Comparison of ENCODE assay signal across 8 mouse cellular contexts in the genomic region with DNA sequence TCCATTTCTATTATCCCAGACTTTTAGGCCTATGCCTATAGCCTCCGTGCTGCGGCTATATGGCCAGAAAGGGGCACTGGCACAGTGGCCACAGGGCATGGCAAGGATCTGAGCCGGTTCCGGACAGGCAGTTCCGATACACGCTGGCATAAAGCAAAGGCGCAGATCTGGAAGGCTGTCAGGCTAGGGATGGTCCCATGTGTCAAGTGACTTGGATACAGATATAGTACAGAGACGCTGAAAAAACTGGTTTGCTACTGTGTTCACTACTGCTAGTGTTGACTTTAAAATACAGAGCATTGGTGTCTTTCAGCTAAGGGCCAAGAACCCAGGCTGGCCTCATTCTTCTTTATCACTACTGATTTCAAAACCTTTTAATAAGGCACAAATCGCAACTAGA. TPM values are rescaled to one million over a fixed set of nuclear protein-coding genes. Genes with fewer than 3 reads are reported as not detected.
DNase-seq lines count a peak whose midpoint lies in the region; ATAC-seq lines count a peak whose summit lies in the region.

No protein-coding gene starts in this region.

- intact Hi-C loops in left cerebral cortex, postnatal 10 days (cut with DNase I): loop anchor here (5.0 kb wide), 1 partner anchor 70 kb away; no protein-coding TSS in a partner anchor

- no peak overlapping the region for H3K27ac ChIP-seq in forebrain, embryonic 11.5 days (ENCODE audit: low read depth, low read length)
- no peak overlapping the region for H3K27ac ChIP-seq in forebrain, embryonic 16.5 days (ENCODE audit: low read length)
- H3K27ac ChIP-seq in lung, embryonic 16.5 days (ENCODE audit: low read length): peak overlapping the region; percentile 85
- H3K27ac ChIP-seq in heart, embryonic 12.5 days (ENCODE audit: poor library complexity, severe bottlenecking): peak overlapping the region; percentile 85
- peak overlapping the region; percentile 57; the same call in 1 of the 2 replicates for H3K27ac ChIP-seq in liver, embryonic 13.5 days

- DNase-seq in forebrain, embryonic 11.5 days (ENCODE audit: low spot score): no peak
- DNase-seq in lung, adult 18-20 months: no peak
- no peak for DNase-seq in liver, embryonic 13.5 days
- DNase-seq in left cerebral cortex, postnatal 10 days (ENCODE audit: extremely low spot score in 1 of 2, low spot score in 2 of 2): no peak
- no peak for DNase-seq in urinary bladder, adult 2 months (ENCODE audit: low spot score)

- H3K36me3 ChIP-seq in forebrain, embryonic 11.5 days (ENCODE audit: control insufficient read depth, insufficient read depth, low read length): peaks cover 6% of the 10 kb centered on the region; the same call in 1 of the 2 replicates
- H3K36me3 ChIP-seq in forebrain, embryonic 16.5 days (ENCODE audit: control insufficient read depth, insufficient read depth): peaks cover 20% of the 10 kb centered on the region
- peaks cover 19% of the 10 kb centered on the region for H3K36me3 ChIP-seq in lung, embryonic 16.5 days (ENCODE audit: control insufficient read depth, insufficient read depth, low read length)
- peaks cover 46% of the 10 kb centered on the region for H3K36me3 ChIP-seq in heart, embryonic 12.5 days
- H3K36me3 ChIP-seq in liver, embryonic 13.5 days: peaks cover 10% of the 10 kb centered on the region

- no peak overlapping the region for H3K9ac ChIP-seq in forebrain, embryonic 11.5 days (ENCODE audit: low read length)
- no peak overlapping the region for H3K9ac ChIP-seq in forebrain, embryonic 16.5 days (replicated peaks; ENCODE audit: low read depth, low read length)
- H3K9ac ChIP-seq in lung, embryonic 16.5 days (ENCODE audit: low read length): 0 out of 2 replicates have a peak overlapping the region, but pooled peaks have one; percentile 4
- H3K9ac ChIP-seq in heart, embryonic 12.5 days: no peak overlapping the region
- no peak overlapping the region for H3K9ac ChIP-seq in liver, embryonic 13.5 days

- peaks cover 6% of the 10 kb centered on the region; the same call in 1 of the 2 replicates for H3K4me1 ChIP-seq in forebrain, embryonic 11.5 days (replicated peaks; ENCODE audit: control insufficient read depth, insufficient read depth, low read length)
- H3K4me1 ChIP-seq in forebrain, embryonic 16.5 days (replicated peaks; ENCODE audit: control insufficient read depth, insufficient read depth, low read length): peaks cover 15% of the 10 kb centered on the region
- H3K4me1 ChIP-seq in lung, embryonic 16.5 days (replicated peaks; ENCODE audit: control insufficient read depth, insufficient read depth, low read length): peaks cover 17% of the 10 kb centered on the region
- peaks cover 53% of the 10 kb centered on the region for H3K4me1 ChIP-seq in heart, embryonic 12.5 days (replicated peaks)
- H3K4me1 ChIP-seq in liver, embryonic 13.5 days (replicated peaks): peaks cover 42% of the 10 kb centered on the region

- 85% methylated on average over 9 of the region's 9 CpGs for WGBS in forebrain, embryonic 11.5 days
- WGBS in forebrain, embryonic 16.5 days: 88% methylated on average over 9 of the region's 9 CpGs
- WGBS in lung, embryonic 16.5 days: 72% methylated on average over 9 of the region's 9 CpGs
- 59% methylated on average over 9 of the region's 9 CpGs for WGBS in heart, embryonic 12.5 days
- 72% methylated on average over 9 of the region's 9 CpGs for WGBS in liver, embryonic 13.5 days (ENCODE audit: insufficient replicate concordance)

- ATAC-seq in forebrain, embryonic 11.5 days (replicated peaks; ENCODE audit: low FRiP score): peak; percentile 28; the same call in 1 of the 2 replicates
- ATAC-seq in forebrain, embryonic 16.5 days: no peak
- no peak for ATAC-seq in lung, embryonic 16.5 days (ENCODE audit: low read depth)
- ATAC-seq in heart, embryonic 12.5 days (ENCODE audit: insufficient number of reproducible peaks, low FRiP score): no peak
- ATAC-seq in liver, embryonic 13.5 days (ENCODE audit: low read depth): no peak

- H3K27me3 ChIP-seq in forebrain, embryonic 11.5 days (ENCODE audit: control insufficient read depth, insufficient read depth, low read length): no peaks in the 10 kb centered on the region
- no peaks in the 10 kb centered on the region for H3K27me3 ChIP-seq in forebrain, embryonic 16.5 days (replicated peaks; ENCODE audit: control insufficient read depth, insufficient read depth, low read length)
- H3K27me3 ChIP-seq in lung, embryonic 16.5 days (ENCODE audit: control insufficient read depth, insufficient read depth, low read depth, low read length): no peaks in the 10 kb centered on the region
- H3K27me3 ChIP-seq in heart, embryonic 12.5 days (replicated peaks): no peaks in the 10 kb centered on the region
- H3K27me3 ChIP-seq in liver, embryonic 13.5 days: no peaks in the 10 kb centered on the region

- no peak overlapping the region for H3K4me2 ChIP-seq in forebrain, embryonic 11.5 days (ENCODE audit: low read depth, low read length, severe bottlenecking)
- no peak overlapping the region for H3K4me2 ChIP-seq in forebrain, embryonic 16.5 days (ENCODE audit: low read length)
- H3K4me2 ChIP-seq in lung, embryonic 16.5 days (ENCODE audit: low read depth, low read length): no peak overlapping the region
- H3K4me2 ChIP-seq in heart, embryonic 12.5 days: no peak overlapping the region
- no peak overlapping the region for H3K4me2 ChIP-seq in liver, embryonic 13.5 days

- no peak overlapping the region for H3K4me3 ChIP-seq in forebrain, embryonic 11.5 days (ENCODE audit: low read depth, low read length)
- H3K4me3 ChIP-seq in forebrain, embryonic 16.5 days (replicated peaks; ENCODE audit: low read length): no peak overlapping the region
- no peak overlapping the region for H3K4me3 ChIP-seq in lung, embryonic 16.5 days (ENCODE audit: low read length)
- H3K4me3 ChIP-seq in heart, embryonic 12.5 days: no peak overlapping the region
- H3K4me3 ChIP-seq in liver, embryonic 13.5 days (replicated peaks): no peak overlapping the region

- no peaks in the 10 kb centered on the region for H3K9me3 ChIP-seq in forebrain, embryonic 11.5 days (ENCODE audit: control insufficient read depth, low read length)
- no peaks in the 10 kb centered on the region for H3K9me3 ChIP-seq in forebrain, embryonic 16.5 days (ENCODE audit: control insufficient read depth, low read length)
- no peaks in the 10 kb centered on the region for H3K9me3 ChIP-seq in lung, embryonic 16.5 days (ENCODE audit: control insufficient read depth, low read length)
- H3K9me3 ChIP-seq in heart, embryonic 12.5 days (replicated peaks): no peaks in the 10 kb centered on the region
- no peaks in the 10 kb centered on the region for H3K9me3 ChIP-seq in liver, embryonic 13.5 days (replicated peaks)

RNA-seq across cellular contexts. Expression of gene Gnpnat1, which starts 52.3 kb away (rescaled TPM):
- polyA plus RNA-seq in forebrain, embryonic 11.5 days (2014; fragmentation: Nextera tagmentation; extraction: Ambion mirVana): 33.7 and 33.8 TPM in 2 replicates
- polyA plus RNA-seq in forebrain, embryonic 16.5 days (2015; fragmentation: Nextera tagmentation; extraction: Ambion mirVana): 24.8 and 27.2 TPM in 2 replicates
- 43.6 and 45.4 TPM in 2 replicates for polyA plus RNA-seq in lung, embryonic 16.5 days (2015; fragmentation: Nextera tagmentation; extraction: Ambion mirVana)
- polyA plus RNA-seq in heart, embryonic 12.5 days (2016; fragmentation: Nextera tagmentation; extraction: Ambion mirVana): 30.5 and 33.0 TPM in 2 replicates
- polyA plus RNA-seq in liver, embryonic 13.5 days (2015; fragmentation: Nextera tagmentation; extraction: Ambion mirVana): 31.9 and 39.9 TPM in 2 replicates
- 10 to 100 TPM; 13.0 to 16.3 TPM for total RNA-seq in left cerebral cortex, postnatal 10 days (2021)
- polyA plus RNA-seq in urinary bladder, adult 2 months (2012; rRNA removed): 13.1 and 15.8 TPM in 2 replicates

Comparison
In these comparisons a context has a peak if more than half of its experiments do, and no peak if none do; other contexts are left out.
1. H3K27ac ChIP-seq: peak in lung, embryonic 16.5 days (single experiment), heart, embryonic 12.5 days (single experiment) and liver, embryonic 13.5 days (single experiment); none in forebrain, embryonic 11.5 days (single experiment) and forebrain, embryonic 16.5 days (single experiment).